Mouse (Mus musculus) heart, embryonic 12.5 days (tissue): ENCODE results near the gene Whrn. TPM values are rescaled to one million over a fixed set of nuclear protein-coding genes. Genes with fewer than 3 reads are reported as not detected.

Experiments used
- ATAC-seq: fragments of 200-750 bp; cut with Nextera tagmentation; 2 replicates; pipeline ENCODE4 v1.8.0; 2017; ENCODE audit warnings: moderate TSS enrichment, moderate library complexity; ENCODE audit not compliant: insufficient number of reproducible peaks, low FRiP score
- H3K27ac ChIP-seq: fragments of 300-500 bp; sonication (generic); 2 replicates; pipeline ENCODE4 v1.5.1; 2016; ENCODE audit warnings: mild to moderate bottlenecking, moderate library complexity; ENCODE audit not compliant: poor library complexity, severe bottlenecking
- H3K27me3 ChIP-seq: fragments of 300-500 bp; sonication (generic); replicated peaks from 2 replicates; pipeline ENCODE4 v1.6.1; 2016; ENCODE audit warnings: mild to moderate bottlenecking, moderate library complexity
- H3K36me3 ChIP-seq: fragments of 300-500 bp; sonication (generic); 2 replicates; pipeline ENCODE4 v1.6.1; 2016; ENCODE audit warnings: mild to moderate bottlenecking, moderate library complexity
- H3K4me1 ChIP-seq: fragments of 300-500 bp; sonication (generic); replicated peaks from 2 replicates; pipeline ENCODE4 v1.6.1; 2016; ENCODE audit warnings: mild to moderate bottlenecking
- H3K4me2 ChIP-seq: fragments of 300-500 bp; sonication (generic); 2 replicates; pipeline ENCODE4 v1.6.1; 2016; ENCODE audit warnings: mild to moderate bottlenecking, moderate library complexity
- H3K4me3 ChIP-seq: fragments of 300-500 bp; sonication (generic); 2 replicates; pipeline ENCODE4 v1.5.1; 2016; ENCODE audit warnings: mild to moderate bottlenecking
- H3K9ac ChIP-seq: fragments of 300-500 bp; sonication (generic); 2 replicates; pipeline ENCODE4 v1.6.1; 2016; ENCODE audit warnings: mild to moderate bottlenecking, moderate library complexity
- H3K9me3 ChIP-seq: fragments of 300-500 bp; sonication (generic); replicated peaks from 2 replicates; pipeline ENCODE4 v1.6.1; 2016; ENCODE audit warnings: mild to moderate bottlenecking, moderate library complexity
- WGBS: fragments of 180-500 bp; shearing (Covaris S2); methylation state at CpG from one replicate; pipeline ENCODE4 v1.1.7; 2016; 5-methylcytosine and 5-hydroxymethylcytosine counted together
- polyA plus RNA-seq: library from polyadenylated mRNA; unstranded; fragments of >200 nt; fragmentation: Nextera tagmentation; extraction: Ambion mirVana; gene quantifications from 2 replicates; pipeline ENCODE4 v1.2.1, GENCODE M21; 2016

Gene Whrn
- polyA plus RNA-seq, 1 experiment from 2014 or later = 4.7 TPM

DNA sequence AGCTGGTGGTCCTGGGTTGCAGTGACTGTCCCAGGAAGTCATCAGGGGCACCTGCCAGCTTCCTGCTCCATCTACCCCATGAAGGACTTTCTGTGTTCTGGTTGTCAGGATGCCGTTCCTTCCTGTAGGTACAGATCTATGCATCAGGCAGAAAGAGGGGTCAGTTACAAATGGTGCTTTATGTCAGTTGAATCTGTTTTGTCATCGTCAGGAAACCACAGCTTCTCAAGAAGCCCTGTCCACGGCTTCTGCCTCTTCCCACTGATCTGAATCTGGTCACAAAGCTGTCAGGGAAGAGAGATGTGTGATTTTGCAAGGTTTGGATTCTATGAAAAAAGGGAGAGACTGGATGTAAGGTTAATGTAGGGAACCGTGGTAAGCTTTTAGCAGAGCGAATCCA is 19.2 kb upstream of the Whrn start:
- no peak for ATAC-seq
- Histone ChIP-seq H3K4me3 (no peak overlapping the region), H3K27ac (no peak overlapping the region), H3K4me1 (no peaks in the 10 kb centered on the region), H3K27me3 (peaks cover 3% of the 10 kb centered on the region; the same call in 1 of the 2 replicates), H3K4me2 (no peak overlapping the region), H3K9ac (no peak overlapping the region), H3K36me3 (no peaks in the 10 kb centered on the region), H3K9me3 (no peaks in the 10 kb centered on the region)
- 79% methylated on average over 5 of the region's 5 CpGs for WGBS

DNA sequence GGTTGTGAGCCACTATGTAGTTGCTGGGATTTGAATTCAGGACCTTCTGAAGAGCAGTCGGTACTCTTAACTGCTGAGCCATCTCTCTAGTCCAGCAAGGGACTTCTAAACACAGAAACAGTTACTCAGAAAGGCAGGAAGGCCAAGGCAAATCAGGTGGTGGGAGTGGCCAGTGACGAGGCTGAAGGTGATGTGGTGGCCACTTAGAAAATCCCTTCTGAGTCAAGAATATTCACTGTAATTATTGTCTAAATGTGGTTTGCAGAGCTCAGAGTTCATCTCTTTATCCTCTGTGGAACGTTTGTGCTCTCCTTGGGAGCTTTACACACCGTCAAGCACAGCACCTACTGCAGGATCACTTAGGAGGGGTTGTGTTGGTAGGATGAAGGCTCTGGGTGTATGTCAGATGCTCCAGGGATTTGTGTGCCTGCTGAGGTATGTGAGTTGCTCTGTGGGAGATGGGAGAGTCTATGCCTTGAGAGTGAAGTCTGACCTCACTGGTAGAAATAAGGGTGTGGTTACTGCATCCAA is 18.7 kb upstream of the Whrn start:
- no peak overlapping the region for H3K4me3 ChIP-seq
- H3K9me3 ChIP-seq = no peaks in the 10 kb centered on the region
- 65% methylated on average over 4 of the region's 4 CpGs for WGBS
- ATAC-seq = no peak
- H3K4me1 ChIP-seq = no peaks in the 10 kb centered on the region
- no peaks in the 10 kb centered on the region for H3K36me3 ChIP-seq
- no peak overlapping the region for H3K9ac ChIP-seq
- H3K4me2 ChIP-seq = no peak overlapping the region
- peaks cover 3% of the 10 kb centered on the region; the same call in 1 of the 2 replicates for H3K27me3 ChIP-seq
- H3K27ac ChIP-seq = no peak overlapping the region

DNA sequence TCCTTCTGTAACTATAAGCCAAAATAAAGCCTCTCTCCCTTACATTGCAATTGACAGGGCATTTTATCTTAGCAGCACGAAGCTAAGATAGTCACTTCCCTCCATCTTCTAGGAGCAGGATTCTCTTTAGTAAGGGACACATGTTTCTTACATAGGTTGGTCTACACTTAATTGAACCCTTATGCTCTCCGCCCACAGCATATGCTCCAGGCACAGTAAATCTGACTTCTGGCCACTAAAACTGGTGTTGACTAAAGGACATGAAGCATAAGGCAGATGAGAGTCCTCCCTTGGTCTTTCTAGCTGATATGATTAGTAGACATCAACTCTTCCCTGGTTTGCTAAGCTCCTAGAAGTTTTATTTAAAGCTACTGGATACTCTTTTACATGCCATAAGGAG is 17.1 kb upstream of the Whrn start:
- Histone ChIP-seq H3K4me3 (no peak overlapping the region), H3K9ac (no peak overlapping the region), H3K4me2 (no peak overlapping the region), H3K27me3 (peaks cover 3% of the 10 kb centered on the region; the same call in 1 of the 2 replicates), H3K27ac (no peak overlapping the region), H3K4me1 (no peaks in the 10 kb centered on the region), H3K9me3 (no peaks in the 10 kb centered on the region), H3K36me3 (no peaks in the 10 kb centered on the region)
- WGBS = 80% methylated on average over 2 of the region's 2 CpGs
- no peak for ATAC-seq

DNA sequence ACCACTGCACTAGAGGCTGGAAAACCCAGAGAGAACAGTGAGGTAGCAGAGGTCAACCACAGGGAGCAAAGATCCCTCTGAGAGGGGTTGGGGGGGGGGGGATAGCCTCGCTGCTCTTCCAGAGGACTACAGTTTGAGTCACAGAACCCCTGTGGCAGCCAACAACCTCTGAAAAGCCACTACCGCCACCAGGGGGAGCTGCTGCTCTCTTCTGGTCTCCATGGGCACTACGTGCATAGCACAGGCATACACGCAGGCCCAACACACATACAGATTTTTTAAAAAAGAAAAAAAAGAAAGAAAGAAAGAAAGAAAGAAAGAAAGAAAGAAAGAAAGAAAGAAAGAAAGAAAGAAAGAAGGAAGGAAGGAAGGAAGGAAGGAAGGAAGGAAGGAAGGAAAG is 12.4 kb upstream of the Whrn start:
- H3K27me3 ChIP-seq = no peaks in the 10 kb centered on the region
- H3K4me1 ChIP-seq = no peaks in the 10 kb centered on the region
- WGBS = 34% methylated on average over 4 of the region's 4 CpGs
- H3K4me2 ChIP-seq = no peak overlapping the region
- H3K36me3 ChIP-seq = no peaks in the 10 kb centered on the region
- H3K9me3 ChIP-seq = peaks cover 7% of the 10 kb centered on the region
- no peak overlapping the region for H3K9ac ChIP-seq
- H3K27ac ChIP-seq = no peak overlapping the region
- H3K4me3 ChIP-seq = no peak overlapping the region
- no peak for ATAC-seq

DNA sequence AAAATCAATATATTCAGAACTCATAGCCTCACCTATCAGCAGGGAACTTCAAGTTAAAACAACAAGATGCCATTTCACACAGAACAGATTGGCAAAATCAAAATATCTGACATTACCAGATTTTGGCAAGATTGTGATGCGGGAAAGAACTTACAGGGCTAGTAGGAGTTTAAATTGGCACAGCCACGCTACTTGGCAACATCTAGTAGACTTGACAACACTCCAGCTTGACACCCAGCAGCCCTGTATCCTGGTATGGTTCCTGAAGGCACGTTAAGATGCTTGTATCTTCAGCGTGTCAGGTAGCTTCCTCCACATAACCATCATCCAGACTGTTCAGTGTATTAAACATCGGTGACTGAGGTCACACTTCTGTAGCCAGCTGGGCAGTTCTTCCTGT is 11.7 kb upstream of the Whrn start:
- no peaks in the 10 kb centered on the region for H3K27me3 ChIP-seq
- no peak for ATAC-seq
- no peaks in the 10 kb centered on the region for H3K4me1 ChIP-seq
- H3K9ac ChIP-seq = no peak overlapping the region
- H3K4me3 ChIP-seq = no peak overlapping the region
- H3K36me3 ChIP-seq = no peaks in the 10 kb centered on the region
- 68% methylated on average over 5 of the region's 5 CpGs for WGBS
- no peak overlapping the region for H3K4me2 ChIP-seq
- H3K27ac ChIP-seq = no peak overlapping the region
- peaks cover 7% of the 10 kb centered on the region for H3K9me3 ChIP-seq

DNA sequence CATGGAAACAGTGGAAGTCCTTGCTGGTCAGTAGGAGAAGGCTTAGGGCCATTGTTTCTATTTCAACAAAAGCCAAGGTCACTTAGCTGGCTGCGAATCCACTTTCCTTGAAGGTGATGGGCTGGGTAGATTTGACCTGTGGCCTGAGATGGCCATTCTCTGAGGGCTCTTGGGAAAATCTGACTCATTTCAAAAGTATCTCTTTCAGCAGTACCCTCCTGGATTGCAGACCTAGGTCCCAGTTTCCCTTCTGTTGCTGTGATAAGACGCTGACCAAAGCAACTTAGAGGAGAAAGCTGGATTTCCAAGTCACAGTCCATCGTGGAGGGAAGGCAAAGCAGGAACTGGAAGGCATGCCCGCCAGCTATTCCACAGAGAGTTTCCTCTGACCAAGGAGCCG is 8.2 kb upstream of the Whrn start:
- H3K4me3 ChIP-seq = no peak overlapping the region
- no peak overlapping the region for H3K9ac ChIP-seq
- no peak overlapping the region for H3K4me2 ChIP-seq
- no peaks in the 10 kb centered on the region for H3K4me1 ChIP-seq
- H3K36me3 ChIP-seq = no peaks in the 10 kb centered on the region
- H3K9me3 ChIP-seq = peaks cover 7% of the 10 kb centered on the region
- no peak for ATAC-seq
- H3K27ac ChIP-seq = no peak overlapping the region
- WGBS = 53% methylated on average over 5 of the region's 5 CpGs
- H3K27me3 ChIP-seq = peaks cover 17% of the 10 kb centered on the region

DNA sequence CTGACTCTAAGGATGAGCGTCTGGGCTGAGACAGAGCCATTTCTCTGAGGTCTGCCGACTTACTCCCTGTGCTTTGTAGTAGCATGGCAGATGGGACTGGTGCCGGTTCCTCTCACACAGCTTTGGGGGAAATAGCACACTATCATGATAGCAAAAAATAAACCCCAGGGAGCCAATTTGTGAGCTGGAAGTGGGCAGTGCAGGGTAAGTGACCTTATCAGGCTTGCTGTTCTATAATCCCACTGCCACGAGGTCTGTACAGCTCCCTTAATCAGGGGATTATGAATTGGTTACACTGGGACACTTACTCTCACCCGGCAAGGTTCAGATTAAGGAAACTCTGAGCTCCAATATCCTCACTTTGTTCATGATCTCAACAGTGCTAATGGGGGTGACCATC is 5.3 kb upstream of the Whrn start:
- no peak overlapping the region for H3K27ac ChIP-seq
- no peak overlapping the region for H3K9ac ChIP-seq
- no peak overlapping the region for H3K4me2 ChIP-seq
- ATAC-seq = no peak
- H3K4me1 ChIP-seq = peaks cover 4% of the 10 kb centered on the region
- 53% methylated on average over 5 of the region's 5 CpGs for WGBS
- H3K27me3 ChIP-seq = peaks cover 17% of the 10 kb centered on the region
- no peaks in the 10 kb centered on the region for H3K36me3 ChIP-seq
- H3K4me3 ChIP-seq = no peak overlapping the region
- H3K9me3 ChIP-seq = peaks cover 3% of the 10 kb centered on the region

DNA sequence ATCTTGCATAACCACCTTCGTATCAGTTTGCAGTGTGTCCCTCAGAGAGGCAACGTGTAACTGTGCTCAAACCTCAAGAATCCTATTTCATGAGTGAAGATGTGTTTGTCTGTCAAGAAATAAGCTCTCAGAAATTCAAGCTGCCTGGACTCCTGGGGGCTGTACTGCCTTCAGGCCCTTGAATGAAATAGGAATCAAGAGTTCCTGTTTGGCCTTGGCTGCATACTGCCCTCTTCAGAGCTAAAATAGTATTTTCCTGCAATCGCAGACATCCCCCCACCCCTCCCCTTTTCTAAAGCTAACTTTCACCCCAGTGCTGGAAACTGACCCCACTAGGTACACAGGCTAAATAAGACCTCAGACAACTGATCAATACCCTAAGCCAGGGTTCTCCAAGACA is 2.6 kb upstream of the Whrn start:
- no peak for ATAC-seq
- Histone ChIP-seq H3K4me1 (peaks cover 23% of the 10 kb centered on the region), H3K4me3 (no peak overlapping the region), H3K9ac (no peak overlapping the region), H3K27me3 (peaks cover 37% of the 10 kb centered on the region), H3K27ac (no peak overlapping the region), H3K36me3 (no peaks in the 10 kb centered on the region), H3K9me3 (no peaks in the 10 kb centered on the region), H3K4me2 (no peak overlapping the region)
- WGBS = 38% methylated on average over 3 of the region's 3 CpGs

DNA sequence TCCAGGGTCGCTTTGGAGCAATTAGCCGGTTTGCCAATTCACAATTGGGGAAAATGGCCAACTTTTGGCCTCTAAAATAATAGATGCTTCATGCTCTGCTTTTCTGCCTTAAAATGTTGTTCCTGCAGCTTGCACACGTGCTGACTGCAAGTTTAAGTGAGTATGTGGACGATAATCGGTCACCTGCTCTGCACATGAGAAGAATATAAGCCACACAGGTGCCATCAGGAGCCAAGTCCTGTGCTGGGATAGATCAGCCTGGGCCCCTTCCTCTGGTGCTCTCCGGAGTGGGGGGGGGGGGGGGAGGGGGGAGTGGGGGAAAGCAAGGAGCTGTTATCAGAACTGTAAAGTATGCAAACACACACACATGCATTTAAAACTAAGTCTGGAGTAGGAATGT is 521 bp upstream of the Whrn start:
- Histone ChIP-seq H3K4me1 (peaks cover 23% of the 10 kb centered on the region), H3K9ac (no peak overlapping the region; the same call in none of the 2 replicates), H3K4me2 (peak overlapping the region; percentile 90), H3K9me3 (no peaks in the 10 kb centered on the region), H3K36me3 (no peaks in the 10 kb centered on the region), H3K27ac (no peak overlapping the region), H3K4me3 (peak overlapping the region; percentile 71), H3K27me3 (peaks cover 45% of the 10 kb centered on the region)
- ATAC-seq = no peak
- 15% methylated on average over 6 of the region's 6 CpGs for WGBS

DNA sequence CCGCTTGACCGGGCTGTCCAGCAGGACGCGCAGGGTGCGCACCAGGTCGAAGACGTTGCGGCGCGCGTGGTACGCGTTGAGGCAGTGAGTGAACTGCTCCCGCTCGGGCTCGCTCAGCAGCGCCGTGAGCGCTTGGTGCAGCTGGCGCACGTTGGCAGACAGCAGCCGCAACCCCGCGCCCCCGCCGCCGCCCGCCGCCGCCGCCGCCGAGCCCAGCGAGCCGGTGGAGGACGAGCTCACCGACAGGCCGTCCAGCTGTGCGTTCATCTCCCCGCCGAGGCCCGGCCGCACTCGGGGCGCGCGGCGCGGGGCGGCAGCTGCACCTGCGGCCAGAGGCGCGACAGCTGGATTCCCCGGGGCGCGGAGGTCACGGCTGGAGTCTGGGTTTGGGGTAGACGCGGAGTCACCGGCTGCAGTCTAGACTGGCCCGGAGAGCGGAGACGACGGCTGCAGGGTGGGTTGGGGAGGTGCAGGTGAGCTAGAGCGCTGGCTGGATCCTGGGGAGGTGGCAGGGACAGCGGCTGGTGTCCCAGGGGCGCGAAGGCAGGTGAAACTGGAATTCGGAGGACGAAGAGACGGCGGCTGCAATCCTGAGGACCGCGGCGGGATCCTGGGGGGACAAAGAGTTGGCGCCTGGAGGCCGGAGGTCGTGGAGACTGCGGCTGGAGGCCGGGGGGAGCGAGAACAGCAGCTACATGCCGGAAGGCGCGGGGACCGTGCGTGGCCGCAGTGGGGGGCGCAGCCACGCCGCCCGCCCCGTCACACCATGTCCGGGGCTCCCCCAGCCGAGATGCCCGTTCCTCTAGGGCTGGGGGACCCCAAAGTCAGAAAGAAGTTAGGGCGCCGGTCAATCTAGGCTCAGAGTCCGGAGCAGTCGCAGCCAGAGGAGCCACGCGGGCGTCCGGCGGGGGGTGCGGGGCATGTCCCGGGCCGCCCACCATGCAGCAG is 550 bp downstream of the Whrn start:
- H3K27ac ChIP-seq = no peak overlapping the region
- H3K4me2 ChIP-seq = peak overlapping the region; percentile 90
- H3K27me3 ChIP-seq = peaks cover 37% of the 10 kb centered on the region

DNA sequence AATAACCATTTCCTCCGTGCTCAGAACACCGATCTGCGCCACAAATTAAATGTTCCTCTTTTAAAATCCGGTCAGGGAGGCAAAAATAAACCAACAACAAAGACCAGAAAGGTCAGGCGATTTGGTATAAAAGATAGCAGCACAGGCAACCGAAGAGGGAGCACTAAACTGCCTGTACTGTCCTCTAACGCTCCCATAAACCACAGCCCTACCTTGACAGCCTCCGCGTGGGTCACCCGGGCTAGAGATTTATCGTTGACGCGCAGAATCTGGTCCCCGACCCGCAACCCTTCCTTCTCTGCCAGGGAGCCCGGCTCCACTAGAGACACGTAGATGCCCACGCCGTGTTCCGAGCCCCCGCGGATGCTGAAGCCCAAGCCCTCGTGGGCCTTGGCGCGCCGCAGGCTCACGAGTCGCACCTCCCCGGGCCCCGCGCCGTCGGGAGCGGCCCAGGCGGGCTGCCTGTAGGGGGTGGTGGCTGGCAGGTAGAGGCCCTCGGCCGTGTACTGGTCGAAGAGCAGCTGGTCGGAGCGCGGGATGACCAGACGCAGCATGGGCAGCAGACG is 1.3 kb downstream of the Whrn start:
- Histone ChIP-seq H3K36me3 (no peaks in the 10 kb centered on the region), H3K4me2 (peak overlapping the region; percentile 90), H3K9ac (peak overlapping the region; percentile 70), H3K27me3 (peaks cover 34% of the 10 kb centered on the region), H3K4me3 (peak overlapping the region; percentile 71), H3K27ac (no peak overlapping the region), H3K9me3 (no peaks in the 10 kb centered on the region), H3K4me1 (peaks cover 23% of the 10 kb centered on the region)
- WGBS = 5% methylated on average over 43 of the region's 43 CpGs
- no peak; the same call in 1 of the 2 replicates for ATAC-seq

More for the DNA sequence above, 550 bp downstream of the Whrn start:
- Histone ChIP-seq H3K4me1 (peaks cover 23% of the 10 kb centered on the region), H3K4me3 (peak overlapping the region; percentile 71), H3K9ac (peak overlapping the region; percentile 70), H3K9me3 (no peaks in the 10 kb centered on the region), H3K36me3 (no peaks in the 10 kb centered on the region)
- ATAC-seq = peak; percentile 73
- WGBS = under 1% methylated on average over 99 of the region's 107 CpGs
